ENCODE assay signal across 28 mouse cellular contexts in genomic region chr10:30788340-30788721, GRCm38 (mm10). TPM values are rescaled to one million over a fixed set of nuclear protein-coding genes. Genes with fewer than 3 reads are reported as not detected.
DNase-seq lines count a peak whose midpoint lies in the region; ATAC-seq and TF ChIP-seq lines count a peak whose summit lies in the region.
"Had no signal": no experiment of that assay in that cellular context is flagged by ENCODE, and none has a peak within 500 bp of the region (broad histone marks: within the 10 kb centered on the region; RNA-seq: fewer than 3 reads in every experiment).

No protein-coding gene starts in this region.

- no peaks in the 10 kb centered on the region for H3K9me3 ChIP-seq in liver, embryonic 12.5 days (replicated peaks)
- H3K9me3 ChIP-seq in liver, embryonic 11.5 days (ENCODE audit: control insufficient read depth, low read length), result no peaks in the 10 kb centered on the region
- no peaks in the 10 kb centered on the region for H3K9me3 ChIP-seq in MEL (replicated peaks; ENCODE audit: insufficient read depth, low read length)
- H3K9me3 ChIP-seq in liver, embryonic 16.5 days (replicated peaks; ENCODE audit: control insufficient read depth, low read length), result no peaks in the 10 kb centered on the region
- H3K9me3 ChIP-seq: embryonic facial prominence, embryonic 12.5 days; embryonic facial prominence, embryonic 15.5 days; G1E; heart, embryonic 12.5 days; heart, embryonic 15.5 days had no signal

- DNase-seq in liver, embryonic 11.5 days (ENCODE audit: low spot score), result no peak
- peak; percentile 23 for DNase-seq in MEL (ENCODE audit: low read depth, low spot score)
- DNase-seq in cerebellum, postnatal 4 days (ENCODE audit: low spot score in 2 of 2), result no peak
- DNase-seq: adrenal gland, adult 8-10 months; adrenal gland, postnatal 25 days; cerebellum, adult 18-20 months; cerebellum, adult 9-10 months; cerebellum, postnatal 14 days; forebrain, postnatal 0 days; gastrocnemius, adult 2 months; gastrocnemius, postnatal 14 days; heart, adult 11 months; heart, postnatal 10 days; heart, postnatal 36 days had no signal

- H3K27ac ChIP-seq in liver, embryonic 12.5 days, result 0 out of 2 replicates have a peak overlapping the region, but pooled peaks have one; percentile 4
- no peak overlapping the region for H3K27ac ChIP-seq in liver, embryonic 11.5 days (ENCODE audit: low read depth, low read length)
- no peak overlapping the region; the same call in 1 of the 2 replicates for H3K27ac ChIP-seq in MEL (ENCODE audit: control insufficient read depth, low read depth, low read length)
- H3K27ac ChIP-seq in liver, embryonic 16.5 days (ENCODE audit: low read length), result no peak overlapping the region; the same call in 1 of the 2 replicates
- H3K27ac ChIP-seq: embryonic facial prominence, embryonic 12.5 days; embryonic facial prominence, embryonic 15.5 days; gastrocnemius, adult 2 months; heart, embryonic 15.5 days; hindbrain, embryonic 10.5 days; hindbrain, embryonic 13.5 days had no signal

- H3K4me1 ChIP-seq in liver, embryonic 12.5 days, result peaks cover 42% of the 10 kb centered on the region
- H3K4me1 ChIP-seq in liver, embryonic 11.5 days (replicated peaks; ENCODE audit: control insufficient read depth, insufficient read depth, low read length), result no peaks in the 10 kb centered on the region; the same call in none of the 2 replicates
- H3K4me1 ChIP-seq in MEL (ENCODE audit: control insufficient read depth in 1 of 2, insufficient read depth in 2 of 2, low read length in 2 of 2), result peaks cover 6 to 15% of the 10 kb centered on the region in 2 experiments; a peak in 2 of 4 replicates
- peaks cover 21% of the 10 kb centered on the region for H3K4me1 ChIP-seq in liver, embryonic 16.5 days (ENCODE audit: control insufficient read depth, low read depth, low read length)
- H3K4me1 ChIP-seq: embryonic facial prominence, embryonic 12.5 days; hindbrain, embryonic 10.5 days; hindbrain, embryonic 13.5 days had no signal

- H3K4me2 ChIP-seq in liver, embryonic 12.5 days, result no peak overlapping the region
- no peak overlapping the region for H3K4me2 ChIP-seq in liver, embryonic 11.5 days
- no peak overlapping the region for H3K4me2 ChIP-seq in liver, embryonic 16.5 days (ENCODE audit: low read depth, low read length)
- H3K4me2 ChIP-seq: embryonic facial prominence, embryonic 12.5 days; embryonic facial prominence, embryonic 15.5 days; heart, embryonic 12.5 days; heart, embryonic 15.5 days; hindbrain, embryonic 13.5 days had no signal

- no peak overlapping the region for H3K4me3 ChIP-seq in liver, embryonic 12.5 days
- H3K4me3 ChIP-seq in liver, embryonic 11.5 days (ENCODE audit: low read depth, low read length), result no peak overlapping the region
- no peak overlapping the region for H3K4me3 ChIP-seq in MEL (ENCODE audit: control insufficient read depth in 1 of 2, insufficient read depth in 1 of 2, low read depth in 2 of 2, low read length in 2 of 2)
- H3K4me3 ChIP-seq in liver, embryonic 16.5 days (ENCODE audit: low read depth, low read length), result no peak overlapping the region
- H3K4me3 ChIP-seq: embryonic facial prominence, embryonic 12.5 days; embryonic facial prominence, embryonic 15.5 days; gastrocnemius, adult 2 months; heart, embryonic 12.5 days; heart, embryonic 15.5 days; hindbrain, embryonic 10.5 days; hindbrain, embryonic 13.5 days had no signal

- 45% methylated on average over 1 of the region's 1 CpGs for WGBS in liver, embryonic 12.5 days (ENCODE audit: insufficient replicate concordance)
- 72% methylated on average over 1 of the region's 1 CpGs for WGBS in liver, embryonic 11.5 days
- 44% methylated on average over 1 of the region's 1 CpGs for WGBS in liver, embryonic 16.5 days (ENCODE audit: insufficient replicate concordance)

- no peak overlapping the region for H3K9ac ChIP-seq in liver, embryonic 12.5 days
- H3K9ac ChIP-seq in liver, embryonic 11.5 days (ENCODE audit: low read depth, low read length), result no peak overlapping the region
- H3K9ac ChIP-seq in MEL (ENCODE audit: control insufficient read depth, low read depth, low read length, poor library complexity, severe bottlenecking), result no peak overlapping the region
- no peak overlapping the region for H3K9ac ChIP-seq in liver, embryonic 16.5 days (ENCODE audit: low read depth, low read length)
- H3K9ac ChIP-seq: embryonic facial prominence, embryonic 12.5 days; embryonic facial prominence, embryonic 15.5 days; forebrain, postnatal 0 days; heart, embryonic 12.5 days; heart, embryonic 15.5 days; hindbrain, embryonic 13.5 days had no signal

- ATAC-seq in liver, embryonic 12.5 days, result peak; percentile 58
- ATAC-seq in liver, embryonic 11.5 days (replicated peaks; ENCODE audit: low FRiP score), result no peak
- 0 out of 2 replicates have a peak, but pooled peaks have one; percentile 43 for ATAC-seq in liver, embryonic 16.5 days (ENCODE audit: low read depth)
- ATAC-seq in CD4-positive, CD25-positive, alpha-beta regulatory T cell, adult 4 months, result no peak
- ATAC-seq: forebrain, embryonic 14.5 days; forebrain, postnatal 0 days; hindbrain, embryonic 16.5 days had no signal

- TF ChIP-seq RAD21 in MEL (IDR thresholded peaks at IDR 0.05; ENCODE audit: low read depth, low read length), result no peak

- no peak for TF ChIP-seq POLR2A in MEL (IDR thresholded peaks at IDR 0.05; ENCODE audit: control insufficient read depth in 1 of 2, insufficient read depth in 1 of 2, low read depth in 1 of 2, low read length in 2 of 2, poor library complexity in 1 of 2)

- peak in 1 of 2 experiments; percentile 20; a peak in 1 of 4 replicates for TF ChIP-seq EP300 in MEL (IDR thresholded peaks at IDR 0.05; ENCODE audit: low read depth in 1 of 2, low read length in 2 of 2)

- peaks cover 19% of the 10 kb centered on the region for H3K36me3 ChIP-seq in liver, embryonic 12.5 days
- H3K36me3 ChIP-seq in liver, embryonic 11.5 days (ENCODE audit: control insufficient read depth, insufficient read depth, low read length), result peaks cover 2% of the 10 kb centered on the region; the same call in 1 of the 2 replicates
- H3K36me3 ChIP-seq in MEL (ENCODE audit: control insufficient read depth in 1 of 2, insufficient read depth in 2 of 2, low read length in 2 of 2), result peaks cover 0 to 14% of the 10 kb centered on the region in 2 experiments; a peak in 2 of 4 replicates
- no peaks in the 10 kb centered on the region for H3K36me3 ChIP-seq in liver, embryonic 16.5 days (ENCODE audit: control insufficient read depth, insufficient read depth)
- H3K36me3 ChIP-seq: embryonic facial prominence, embryonic 12.5 days; embryonic facial prominence, embryonic 15.5 days; heart, embryonic 12.5 days; heart, embryonic 15.5 days; hindbrain, embryonic 10.5 days; hindbrain, embryonic 13.5 days had no signal

- no peaks in the 10 kb centered on the region for H3K79me2 ChIP-seq in MEL (ENCODE audit: control insufficient read depth, insufficient read depth, low read length, poor library complexity)

- no peak for TF ChIP-seq CTCF in MEL (IDR thresholded peaks at IDR 0.05 in 2 of 3, conservative IDR thresholded peaks at IDR 0.05 in 1 of 3; ENCODE audit: control insufficient read depth in 1 of 3, insufficient read depth in 1 of 3, low read depth in 2 of 3, low read length in 3 of 3, poor library complexity in 1 of 3, severe bottlenecking in 1 of 3)

- H3K27me3 ChIP-seq in liver, embryonic 12.5 days (replicated peaks), result no peaks in the 10 kb centered on the region
- no peaks in the 10 kb centered on the region for H3K27me3 ChIP-seq in liver, embryonic 11.5 days (replicated peaks; ENCODE audit: control insufficient read depth, insufficient read depth, low read length)
- no peaks in the 10 kb centered on the region for H3K27me3 ChIP-seq in MEL (ENCODE audit: control insufficient read depth in 1 of 2, insufficient read depth in 2 of 2, low read length in 2 of 2)
- H3K27me3 ChIP-seq in liver, embryonic 16.5 days (ENCODE audit: control insufficient read depth, insufficient read depth, low read depth, low read length), result no peaks in the 10 kb centered on the region
- H3K27me3 ChIP-seq: CH12.LX; embryonic facial prominence, embryonic 12.5 days; embryonic facial prominence, embryonic 15.5 days; heart, embryonic 12.5 days; heart, embryonic 15.5 days; hindbrain, embryonic 13.5 days had no signal

TF ChIP-seq in MEL, 35 proteins besides CTCF, POLR2A, EP300 and RAD21 (continues in another document):
- TF ChIP-seq POLR2AphosphoS5 (IDR thresholded peaks at IDR 0.05; ENCODE audit: borderline replicate concordance, low read depth, low read length), result no peak
- no peak for TF ChIP-seq TAL1 (IDR thresholded peaks at IDR 0.05; ENCODE audit: low read length)
- TF ChIP-seq MYC (IDR thresholded peaks at IDR 0.05; ENCODE audit: low read depth, low read length), result no peak
- no peak for TF ChIP-seq NELFE (IDR thresholded peaks at IDR 0.05; ENCODE audit: low read depth, low read length)
- TF ChIP-seq MXI1 (IDR thresholded peaks at IDR 0.05; ENCODE audit: low read depth, low read length), result no peak
- no peak for TF ChIP-seq MAX (IDR thresholded peaks at IDR 0.05; ENCODE audit: low read length)
- TF ChIP-seq HCFC1 (IDR thresholded peaks at IDR 0.05; ENCODE audit: low read depth, low read length), result no peak
- no peak for TF ChIP-seq ZC3H11A (IDR thresholded peaks at IDR 0.05; ENCODE audit: low read depth, low read length)
- TF ChIP-seq MAFK (IDR thresholded peaks at IDR 0.05; ENCODE audit: borderline replicate concordance, low read depth, low read length), result no peak
- TF ChIP-seq CHD1 (IDR thresholded peaks at IDR 0.05; ENCODE audit: low read depth, low read length), result no peak

RNA-seq across cellular contexts. Expression of gene Ncoa7, which starts 14.8 kb away (rescaled TPM):
- polyA plus RNA-seq in liver, embryonic 12.5 days (2016; fragmentation: Nextera tagmentation; extraction: Ambion mirVana), result 12.9 and 14.2 TPM in 2 replicates
- polyA plus RNA-seq in liver, embryonic 11.5 days (2014; fragmentation: Nextera tagmentation; extraction: Ambion mirVana), result 11.2 and 12.1 TPM in 2 replicates
- 1.7 and 1.8 TPM in 2 replicates for total RNA-seq in MEL (2012; rRNA removed)
- 10 to 100 TPM in 1 of 2 experiments, 1 to 10 TPM in 1; 4.2 to 64.9 TPM for polyA plus RNA-seq in MEL (2012; ENCODE audit: insufficient read depth in 1 of 2, insufficient read length in 2 of 2, low read depth in 1 of 2, low replicate concordance in 2 of 2, missing spikeins in 1 of 2)
- 12.4 and 12.9 TPM in 2 replicates for polyA plus RNA-seq in liver, embryonic 16.5 days (2015; fragmentation: Nextera tagmentation; extraction: Ambion mirVana)
- polyA plus RNA-seq in CD4-positive, CD25-positive, alpha-beta regulatory T cell, adult 4 months (2017; shearing (Covaris generic)), result 100 to 1,000 TPM; 105 to 122 TPM

RNA-seq across cellular contexts. Expression of gene Hey2, which starts 54.3 kb away (rescaled TPM):
- polyA plus RNA-seq in liver, embryonic 12.5 days (2016; fragmentation: Nextera tagmentation; extraction: Ambion mirVana), result 0.49 and 0.65 TPM in 2 replicates
- polyA plus RNA-seq in liver, embryonic 11.5 days (2014; fragmentation: Nextera tagmentation; extraction: Ambion mirVana), result 0.77 and 0.93 TPM in 2 replicates
- total RNA-seq in MEL (2012; rRNA removed), result 0.08 TPM in 1 of 2 replicates, not detected in the other
- polyA plus RNA-seq in MEL (2012; ENCODE audit: insufficient read depth in 1 of 2, insufficient read length in 2 of 2, low read depth in 1 of 2, low replicate concordance in 2 of 2, missing spikeins in 1 of 2), result not detected
- polyA plus RNA-seq in liver, embryonic 16.5 days (2015; fragmentation: Nextera tagmentation; extraction: Ambion mirVana), result 0.31 and 0.34 TPM in 2 replicates
- polyA plus RNA-seq in CD4-positive, CD25-positive, alpha-beta regulatory T cell, adult 4 months (2017; shearing (Covaris generic)), result under 1 TPM in 1 of 2 experiments, not detected in 1; 0.15 TPM
- total RNA-seq: common myeloid progenitor, adult 5-6 weeks had no signal

Comparison
In these comparisons a context has a peak if more than half of its experiments do, and no peak if none do; other contexts are left out.
1. ATAC-seq: peak in liver, embryonic 12.5 days (single experiment) and liver, embryonic 16.5 days (single experiment); none in liver, embryonic 11.5 days (single experiment) and CD4-positive, CD25-positive, alpha-beta regulatory T cell, adult 4 months (single experiment).